Mouse (Mus musculus) adrenal gland (tissue): ENCODE measurements around the gene Tcf21.

Source experiments
- intact Hi-C: fragments of 180-260 bp; cut with DNase I; formaldehyde crosslinking; loops from one replicate; pipeline ENCODE4 v1.15.1; 2025
- long read RNA-seq, 2 experiments: library from polyadenylated mRNA; unstranded; transcript quantifications; one replicate each; pipeline ENCODE4 v2.0.0; 2020; ENCODE audit warnings: borderline replicate concordance in 1 of 2; ENCODE audit not compliant: insufficient replicate concordance in 1 of 2

The Tcf21 gene
- long read RNA-seq, experiment 1: 0 reads
- long read RNA-seq, experiment 2, partial matches to known transcripts: 0 of 1 reads
- long read RNA-seq, experiment 2, other reads (novel, unspliced or antisense): 0 of 1 reads

- intact Hi-C loops: no loop called here
Measured at GRCm38 (mm10) chr10:22819871-22820590, at the start of gene Tcf21. Gene Tcf21, minus strand, starts transcription at chr10:22820174.

- intact Hi-C loops: no loop called here
Measured at GRCm38 (mm10) chr10:22868386-22868918, 48.5 kb upstream of the Tcf21 start.

- intact Hi-C loops: no loop called here
Measured at GRCm38 (mm10) chr10:22867210-22867609, 47.2 kb upstream of the Tcf21 start.

- intact Hi-C loops: no loop called here
Measured at GRCm38 (mm10) chr10:22858111-22858510, 38.1 kb upstream of the Tcf21 start.

GRCm38 (mm10) chr10:22854330-22854729 lies 34.4 kb upstream of the Tcf21 start:
- intact Hi-C loops: no loop called here

- intact Hi-C loops: no loop called here
Measured at GRCm38 (mm10) chr10:22845351-22845750, 25.4 kb upstream of the Tcf21 start.

GRCm38 (mm10) chr10:22844731-22845130 lies 24.8 kb upstream of the Tcf21 start:
- intact Hi-C loops: no loop called here

GRCm38 (mm10) chr10:22843440-22844361 lies 23.7 kb upstream of the Tcf21 start:
- intact Hi-C loops: no loop called here

- intact Hi-C loops: no loop called here
Measured at GRCm38 (mm10) chr10:22842781-22843439, 22.9 kb upstream of the Tcf21 start.

- intact Hi-C loops: no loop called here
Measured at GRCm38 (mm10) chr10:22842113-22842512, 22.1 kb upstream of the Tcf21 start.

- intact Hi-C loops: no loop called here
Measured at GRCm38 (mm10) chr10:22826244-22826643, 6.3 kb upstream of the Tcf21 start.

- intact Hi-C loops: no loop called here
Measured at GRCm38 (mm10) chr10:22822896-22823295, 2.9 kb upstream of the Tcf21 start.

GRCm38 (mm10) chr10:22822486-22822885 lies 2.5 kb upstream of the Tcf21 start:
- intact Hi-C loops: no loop called here

- intact Hi-C loops: no loop called here
Measured at GRCm38 (mm10) chr10:22821709-22822108, 1.7 kb upstream of the Tcf21 start.

- intact Hi-C loops: no loop called here
Measured at GRCm38 (mm10) chr10:22821267-22821666, 1.3 kb upstream of the Tcf21 start.

- intact Hi-C loops: no loop called here
Measured at GRCm38 (mm10) chr10:22820841-22821240, 867 bp upstream of the Tcf21 start.

- intact Hi-C loops: no loop called here
Measured at GRCm38 (mm10) chr10:22819239-22819870, 619 bp downstream of the Tcf21 start.

GRCm38 (mm10) chr10:22818600-22819238 lies 1.3 kb downstream of the Tcf21 start:
- intact Hi-C loops: no loop called here

GRCm38 (mm10) chr10:22817976-22818375 lies 2.0 kb downstream of the Tcf21 start:
- intact Hi-C loops: no loop called here

GRCm38 (mm10) chr10:22817561-22817960 lies 2.4 kb downstream of the Tcf21 start:
- intact Hi-C loops: no loop called here
